Mouse (Mus musculus): ENCODE results near the gene Acss2.
"Not testable (repeated sequence)": the region's sequence is repeated elsewhere in the genome, so short reads cannot be mapped to it uniquely, and the experiment has no call there.

Acss2 gene

GRCm38 (mm10) chr2:155538463-155539057, 20.8 kb downstream of the Acss2 start:
- DNase-seq (ENCODE audit: low spot score), result not testable (repeated sequence)

- DNase-seq (ENCODE audit: low spot score), result no peak
Measured at GRCm38 (mm10) chr2:155539696-155540095, 21.9 kb downstream of the Acss2 start.

GRCm38 (mm10) chr2:155540822-155541458, 23.2 kb downstream of the Acss2 start:
- DNase-seq (ENCODE audit: low spot score), result no peak

- no peak for DNase-seq (ENCODE audit: low spot score)
Measured at GRCm38 (mm10) chr2:155546955-155547354, 29.2 kb downstream of the Acss2 start.

GRCm38 (mm10) chr2:155552336-155552735, 34.6 kb downstream of the Acss2 start:
- DNase-seq (ENCODE audit: low spot score), result no peak

- no peak for DNase-seq (ENCODE audit: low spot score)
Measured at GRCm38 (mm10) chr2:155552949-155553354, 35.2 kb downstream of the Acss2 start.

- DNase-seq (ENCODE audit: low spot score), result no peak
Measured at GRCm38 (mm10) chr2:155554426-155554985, 36.8 kb downstream of the Acss2 start.

- no peak for DNase-seq (ENCODE audit: low spot score)
Measured at GRCm38 (mm10) chr2:155562209-155562608, 44.5 kb downstream of the Acss2 start.

- DNase-seq (ENCODE audit: low spot score), result no peak
Measured at GRCm38 (mm10) chr2:155562934-155563333, 45.2 kb downstream of the Acss2 start.

- no peak for DNase-seq (ENCODE audit: low spot score)
Measured at GRCm38 (mm10) chr2:155567751-155568150, 50.0 kb downstream of the Acss2 start.

- no peak for DNase-seq (ENCODE audit: low spot score)
Measured at GRCm38 (mm10) chr2:155569223-155569807, 51.6 kb downstream of the Acss2 start.

GRCm38 (mm10) chr2:155573001-155573400, 55.3 kb downstream of the Acss2 start:
- no peak for DNase-seq (ENCODE audit: low spot score)

- DNase-seq (ENCODE audit: low spot score), result no peak
Measured at GRCm38 (mm10) chr2:155573996-155574395, 56.2 kb downstream of the Acss2 start.

GRCm38 (mm10) chr2:155574700-155575099, 57.0 kb downstream of the Acss2 start:
- no peak for DNase-seq (ENCODE audit: low spot score)

GRCm38 (mm10) chr2:155576656-155577055, 58.9 kb downstream of the Acss2 start:
- DNase-seq (ENCODE audit: low spot score), result no peak

GRCm38 (mm10) chr2:155580331-155580730, 62.6 kb downstream of the Acss2 start:
- DNase-seq (ENCODE audit: low spot score), result no peak

- DNase-seq (ENCODE audit: low spot score), result no peak
Measured at GRCm38 (mm10) chr2:155582384-155582995, 64.7 kb downstream of the Acss2 start.

GRCm38 (mm10) chr2:155582996-155583395, 65.2 kb downstream of the Acss2 start:
- no peak for DNase-seq (ENCODE audit: low spot score)

- peak; percentile 48 for DNase-seq (ENCODE audit: low spot score)
Measured at GRCm38 (mm10) chr2:155583927-155584530, 66.3 kb downstream of the Acss2 start.

- DNase-seq (ENCODE audit: low spot score), result peak; percentile 58
Measured at GRCm38 (mm10) chr2:155585082-155585481, 67.3 kb downstream of the Acss2 start.

- no peak for DNase-seq (ENCODE audit: low spot score)
Measured at GRCm38 (mm10) chr2:155585486-155585885, 67.7 kb downstream of the Acss2 start.

GRCm38 (mm10) chr2:155588136-155588535, 70.4 kb downstream of the Acss2 start:
- DNase-seq (ENCODE audit: low spot score), result no peak

All from yolk sac, embryonic 10.5 days (tissue).